Mouse (Mus musculus) brown adipose tissue, adult 24 weeks (tissue): ENCODE measurements around the gene Grb10. TPM values are rescaled to one million over a fixed set of nuclear protein-coding genes. Genes with fewer than 3 reads are reported as not detected.

ENCODE experiments used
- H3K27ac ChIP-seq: fragments of 200-500 bp; replicated peaks from 2 replicates; pipeline ENCODE4 v1.5.1; 2012; ENCODE audit warnings: low read depth, mild to moderate bottlenecking, low read length
- H3K4me1 ChIP-seq: fragments of 200-500 bp; 2 replicates; pipeline ENCODE4 v1.6.1; 2012; ENCODE audit warnings: low read length, mixed read lengths; ENCODE audit not compliant: control insufficient read depth, insufficient read depth, insufficient read length
- H3K4me3 ChIP-seq: fragments of 200-500 bp; 2 replicates; pipeline ENCODE4 v1.5.1; 2012; ENCODE audit warnings: low read depth, mild to moderate bottlenecking, low read length, moderate library complexity; ENCODE audit not compliant: insufficient read depth
- polyA plus RNA-seq: library from polyadenylated mRNA; stranded (reverse); fragments of >200 nt; gene quantifications from 2 replicates; pipeline ENCODE4 v1.2.4, GENCODE M21; 2012; ENCODE audit not compliant: missing spikeins, insufficient read depth, insufficient read length

Gene Grb10
- polyA plus RNA-seq, 1 experiment, result 6.4 TPM

GRCm38 (mm10) chr11:12037689-12038469 is 604 bp downstream of the Grb10 start:
- no peaks in the 10 kb centered on the region for H3K4me1 ChIP-seq
- peak overlapping the region; percentile 31; the same call in 1 of the 2 replicates for H3K27ac ChIP-seq

GRCm38 (mm10) chr11:12037075-12037686 is 1.3 kb downstream of the Grb10 start:
- H3K4me1 ChIP-seq, result no peaks in the 10 kb centered on the region
- H3K4me3 ChIP-seq, result peak overlapping the region; percentile 68
- peak overlapping the region; percentile 79 for H3K27ac ChIP-seq

More at GRCm38 (mm10) chr11:12037689-12038469, 604 bp downstream of the Grb10 start:
- H3K4me3 ChIP-seq, result peak overlapping the region; percentile 63

GRCm38 (mm10) chr11:12035916-12036910 is 2.3 kb downstream of the Grb10 start:
- Histone ChIP-seq H3K4me3 (peak overlapping the region; percentile 68), H3K4me1 (no peaks in the 10 kb centered on the region), H3K27ac (no peak overlapping the region)

- Histone ChIP-seq H3K4me3 (peak overlapping the region; percentile 15; the same call in 1 of the 2 replicates), H3K27ac (no peak overlapping the region), H3K4me1 (no peaks in the 10 kb centered on the region)
Measured at GRCm38 (mm10) chr11:12035324-12035723, 3.2 kb downstream of the Grb10 start.

GRCm38 (mm10) chr11:12034781-12035180 is 3.7 kb downstream of the Grb10 start:
- Histone ChIP-seq H3K27ac (no peak overlapping the region), H3K4me3 (no peak overlapping the region), H3K4me1 (no peaks in the 10 kb centered on the region)

GRCm38 (mm10) chr11:12034371-12034770 is 4.1 kb downstream of the Grb10 start:
- Histone ChIP-seq H3K4me1 (no peaks in the 10 kb centered on the region), H3K27ac (no peak overlapping the region), H3K4me3 (no peak overlapping the region)

GRCm38 (mm10) chr11:12032831-12033230 is 5.7 kb downstream of the Grb10 start:
- H3K4me3 ChIP-seq, result no peak overlapping the region
- H3K27ac ChIP-seq, result no peak overlapping the region
- no peaks in the 10 kb centered on the region for H3K4me1 ChIP-seq

GRCm38 (mm10) chr11:12026638-12027037 is 11.8 kb downstream of the Grb10 start:
- Histone ChIP-seq H3K4me3 (no peak overlapping the region), H3K27ac (no peak overlapping the region)

GRCm38 (mm10) chr11:12025756-12026593 is 12.5 kb downstream of the Grb10 start:
- Histone ChIP-seq H3K4me1 (no peaks in the 10 kb centered on the region), H3K27ac (no peak overlapping the region), H3K4me3 (no peak overlapping the region; the same call in 1 of the 2 replicates)

More at GRCm38 (mm10) chr11:12026638-12027037, 11.8 kb downstream of the Grb10 start:
- no peaks in the 10 kb centered on the region for H3K4me1 ChIP-seq

GRCm38 (mm10) chr11:12025392-12025755 is 13.1 kb downstream of the Grb10 start:
- no peaks in the 10 kb centered on the region for H3K4me1 ChIP-seq
- H3K4me3 ChIP-seq, result no peak overlapping the region
- no peak overlapping the region for H3K27ac ChIP-seq

GRCm38 (mm10) chr11:12023051-12023450 is 15.4 kb downstream of the Grb10 start:
- H3K4me3 ChIP-seq, result no peak overlapping the region
- H3K4me1 ChIP-seq, result no peaks in the 10 kb centered on the region
- H3K27ac ChIP-seq, result no peak overlapping the region

GRCm38 (mm10) chr11:12019651-12020050 is 18.8 kb downstream of the Grb10 start:
- Histone ChIP-seq H3K4me3 (no peak overlapping the region), H3K4me1 (no peaks in the 10 kb centered on the region), H3K27ac (no peak overlapping the region)

- Histone ChIP-seq H3K27ac (no peak overlapping the region), H3K4me3 (no peak overlapping the region), H3K4me1 (no peaks in the 10 kb centered on the region)
Measured at GRCm38 (mm10) chr11:12018604-12019003, 19.9 kb downstream of the Grb10 start.

- no peaks in the 10 kb centered on the region for H3K4me1 ChIP-seq
- H3K4me3 ChIP-seq, result no peak overlapping the region
- no peak overlapping the region for H3K27ac ChIP-seq
Measured at GRCm38 (mm10) chr11:12010084-12010483, 28.4 kb downstream of the Grb10 start.
